Mouse (Mus musculus) CH12.LX (cell line): Measurements from ENCODE around the gene Wdr86. TPM values are rescaled to one million over a fixed set of nuclear protein-coding genes. Genes with fewer than 3 reads are reported as not detected.

Experiments
- DNase-seq: peaks from one replicate; pipeline ENCODE4 v3.0.0-alpha.2; 2013; ENCODE audit errors: extremely low read depth
- H3K27ac ChIP-seq: 2 replicates; pipeline ENCODE4 v1.5.1; 2012; ENCODE audit warnings: low read depth, mild to moderate bottlenecking, control low read depth, moderate library complexity; ENCODE audit not compliant: insufficient read depth
- H3K27me3 ChIP-seq: replicated peaks from 2 replicates; pipeline ENCODE3; 2012; ENCODE audit warnings: inconsistent platforms
- H3K36me3 ChIP-seq, 2 experiments: replicated peaks in 1 of 2; 2 replicates each; pipeline versions ENCODE3 to v1.6.1; 2012; ENCODE audit warnings: inconsistent platforms in 1 of 2, low read length in 1 of 2, mild to moderate bottlenecking in 1 of 2, mixed read lengths in 1 of 2, moderate library complexity in 1 of 2; ENCODE audit not compliant: control insufficient read depth in 1 of 2, insufficient read depth in 1 of 2
- H3K4me1 ChIP-seq, 2 experiments: 2 replicates each; pipeline ENCODE4 v1.6.1; 2012; ENCODE audit warnings: inconsistent platforms in 1 of 2, moderate library complexity in 1 of 2; ENCODE audit not compliant: insufficient read depth in 2 of 2, control insufficient read depth in 1 of 2
- H3K4me2 ChIP-seq: 2 replicates; pipeline ENCODE4 v1.6.1; 2012; ENCODE audit warnings: low read depth, mild to moderate bottlenecking, control low read depth; ENCODE audit not compliant: poor library complexity, insufficient read depth, severe bottlenecking
- H3K4me3 ChIP-seq, 3 experiments: fragments of 150-350 bp in 1 of 3; sonication (generic) in 1 of 3; replicated peaks in 1 of 3; 2 replicates each; pipeline versions ENCODE3 to v1.5.1; 2011 to 2012; ENCODE audit warnings: low read depth in 2 of 3, low read length in 2 of 3, mild to moderate bottlenecking in 2 of 3, moderate library complexity in 2 of 3, control low read depth in 1 of 3, improper control_type of control experiment in 1 of 3, inconsistent platforms in 1 of 3, mixed read lengths in 1 of 3; ENCODE audit not compliant: poor library complexity in 1 of 3
- H3K79me2 ChIP-seq: replicated peaks from 2 replicates; pipeline ENCODE4 v1.6.1; 2012; ENCODE audit warnings: mild to moderate bottlenecking, moderate library complexity; ENCODE audit not compliant: control insufficient read depth, poor library complexity, insufficient read depth, severe bottlenecking; ENCODE audit errors: extremely low read depth
- H3K9ac ChIP-seq: 2 replicates; pipeline ENCODE4 v1.6.1; 2012; ENCODE audit warnings: low read depth, mild to moderate bottlenecking, control low read depth, moderate library complexity; ENCODE audit not compliant: insufficient read depth
- H3K9me3 ChIP-seq: replicated peaks from 2 replicates; pipeline ENCODE3; 2012; ENCODE audit warnings: low read length, inconsistent platforms, mixed read lengths
- BHLHE40 ChIP-seq: IDR thresholded peaks from 2 replicates; pipeline ENCODE4 v1.6.1; 2011; ENCODE audit warnings: mild to moderate bottlenecking, low read depth, low read length, improper control_type of control experiment
- ETS1 ChIP-seq: conservative IDR thresholded peaks from 2 replicates; pipeline ENCODE4 v1.6.1; 2012; ENCODE audit warnings: low read depth, mild to moderate bottlenecking, inconsistent platforms, low read length, improper control_type of control experiment, moderate library complexity
- HCFC1 ChIP-seq: IDR thresholded peaks from 2 replicates; pipeline ENCODE4 v1.6.1; 2012; ENCODE audit warnings: low read depth, mild to moderate bottlenecking, inconsistent platforms, low read length, improper control_type of control experiment
- MAFK ChIP-seq: IDR thresholded peaks from 2 replicates; pipeline ENCODE4 v1.6.1; 2011; ENCODE audit warnings: low read length, improper control_type of control experiment; ENCODE audit not compliant: insufficient replicate concordance
- MAZ ChIP-seq: IDR thresholded peaks from 2 replicates; pipeline ENCODE4 v1.6.1; 2012; ENCODE audit warnings: low read depth, mild to moderate bottlenecking, inconsistent platforms, low read length, improper control_type of control experiment, moderate library complexity
- MEF2A ChIP-seq: IDR thresholded peaks from 2 replicates; pipeline ENCODE4 v1.6.1; 2014; ENCODE audit warnings: low read depth, mild to moderate bottlenecking, inconsistent platforms, low read length, improper control_type of control experiment, borderline replicate concordance
- NELFE ChIP-seq: IDR thresholded peaks from 2 replicates; pipeline ENCODE4 v1.6.1; 2011; ENCODE audit warnings: low read depth, low read length, improper control_type of control experiment
- PAX5 ChIP-seq: IDR thresholded peaks from 2 replicates; pipeline ENCODE4 v1.6.1; 2012; ENCODE audit warnings: low read length, inconsistent platforms, mixed read lengths
- POLR2A ChIP-seq: IDR thresholded peaks from 2 replicates; pipeline ENCODE4 v1.6.1; 2011; ENCODE audit warnings: low read depth, mild to moderate bottlenecking, improper control_type of control experiment, low read length
- RCOR1 ChIP-seq: conservative IDR thresholded peaks from 2 replicates; pipeline ENCODE4 v1.6.1; 2012; ENCODE audit warnings: low read depth, mild to moderate bottlenecking, inconsistent platforms, low read length, improper control_type of control experiment
- SIN3A ChIP-seq: IDR thresholded peaks from 2 replicates; pipeline ENCODE4 v1.6.1; 2012; ENCODE audit warnings: low read length, improper control_type of control experiment, inconsistent platforms
- SMC3 ChIP-seq: IDR thresholded peaks from 2 replicates; pipeline ENCODE4 v1.6.1; 2011; ENCODE audit warnings: low read depth, low read length, improper control_type of control experiment
- ZC3H11A ChIP-seq: IDR thresholded peaks from 2 replicates; pipeline ENCODE4 v1.6.1; 2012; ENCODE audit warnings: low read depth, mild to moderate bottlenecking, inconsistent platforms, low read length, improper control_type of control experiment
- ZMIZ1 ChIP-seq: IDR thresholded peaks from 2 replicates; pipeline ENCODE4 v1.6.1; 2012; ENCODE audit warnings: low read depth, mild to moderate bottlenecking, inconsistent platforms, low read length, improper control_type of control experiment
- ZNF384 ChIP-seq: IDR thresholded peaks from 2 replicates; pipeline ENCODE4 v1.6.1; 2012; ENCODE audit warnings: low read depth, low read length, improper control_type of control experiment, inconsistent platforms
- dilution Hi-C: fragments of 300-500 bp; cut with MboI; formaldehyde crosslinking; loops from 2 replicates; pipeline ENCODE4 v1.14.3; 2020; ENCODE audit warnings: low sequenced_read_pairs; ENCODE audit not compliant: extremely low pct_unique_long_range_greater_than_20kb, extremely low pct_ligation_motif_present
- in situ Hi-C: fragments of 300-500 bp; cut with MboI; formaldehyde crosslinking; loops from 3 replicates; pipeline ENCODE4 v1.14.3; 2019; ENCODE audit warnings: low sequenced_read_pairs, low pct_ligation_motif_present, low pct_unique_long_range_greater_than_20kb, mixed read lengths
- polyA plus RNA-seq: library from polyadenylated mRNA; unstranded; fragments of >175 nt; gene quantifications from 2 replicates; pipeline ENCODE4 v1.2.1, GENCODE M21; 2012; ENCODE audit warnings: low read depth; ENCODE audit not compliant: insufficient read length
- total RNA-seq, 2 experiments: library from RNA; depleted of rRNA; stranded (reverse); fragments of 300-350 nt in 1 of 2; fragments of >200 nt in 1 of 2; gene quantifications; 2 replicates each; pipeline ENCODE4 v1.2.3; 2012 to 2014

The Wdr86 gene
- total and polyA plus RNA-seq, 3 experiments, result 0.08 to 0.16 TPM; not detected in 1

DNA sequence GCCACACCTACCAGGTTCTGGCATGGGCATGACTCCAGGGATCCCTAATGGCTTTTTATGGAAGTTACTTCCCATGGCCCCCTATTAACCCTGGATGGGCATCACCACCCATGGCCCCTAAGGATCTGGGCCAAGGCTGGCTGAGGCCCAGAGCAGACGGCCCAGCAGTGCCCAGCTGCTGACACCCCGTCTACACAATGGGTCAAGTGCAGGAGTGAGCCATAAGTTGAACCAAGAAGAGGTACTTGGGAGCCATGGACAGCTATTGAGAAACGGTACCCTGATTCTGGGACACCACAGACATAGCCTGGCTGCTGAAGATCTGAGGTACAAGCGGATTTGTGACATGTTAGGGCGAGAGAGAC lies 6.3 kb downstream of the Wdr86 start:
- H3K9me3 ChIP-seq, result no peaks in the 10 kb centered on the region
- H3K4me1 ChIP-seq, result peaks cover 0 to 3% of the 10 kb centered on the region in 2 experiments; a peak in 2 of 4 replicates
- no peaks in the 10 kb centered on the region for H3K79me2 ChIP-seq
- H3K4me2 ChIP-seq, result no peak overlapping the region
- H3K27me3 ChIP-seq, result no peaks in the 10 kb centered on the region
- TF ChIP-seq BHLHE40 (no peak), MAFK (no peak), MEF2A (no peak), POLR2A (no peak), HCFC1 (no peak), RCOR1 (no peak), SMC3 (no peak), SIN3A (no peak), ZMIZ1 (no peak), ZNF384 (no peak), NELFE (no peak)
- dilution Hi-C loops, result no loop called here
- in situ Hi-C loops, result no loop called here
- no peak overlapping the region for H3K4me3 ChIP-seq
- no peak overlapping the region for H3K9ac ChIP-seq
- H3K36me3 ChIP-seq, result no peaks in the 10 kb centered on the region
- no peak overlapping the region for H3K27ac ChIP-seq
- no peak for DNase-seq

DNA sequence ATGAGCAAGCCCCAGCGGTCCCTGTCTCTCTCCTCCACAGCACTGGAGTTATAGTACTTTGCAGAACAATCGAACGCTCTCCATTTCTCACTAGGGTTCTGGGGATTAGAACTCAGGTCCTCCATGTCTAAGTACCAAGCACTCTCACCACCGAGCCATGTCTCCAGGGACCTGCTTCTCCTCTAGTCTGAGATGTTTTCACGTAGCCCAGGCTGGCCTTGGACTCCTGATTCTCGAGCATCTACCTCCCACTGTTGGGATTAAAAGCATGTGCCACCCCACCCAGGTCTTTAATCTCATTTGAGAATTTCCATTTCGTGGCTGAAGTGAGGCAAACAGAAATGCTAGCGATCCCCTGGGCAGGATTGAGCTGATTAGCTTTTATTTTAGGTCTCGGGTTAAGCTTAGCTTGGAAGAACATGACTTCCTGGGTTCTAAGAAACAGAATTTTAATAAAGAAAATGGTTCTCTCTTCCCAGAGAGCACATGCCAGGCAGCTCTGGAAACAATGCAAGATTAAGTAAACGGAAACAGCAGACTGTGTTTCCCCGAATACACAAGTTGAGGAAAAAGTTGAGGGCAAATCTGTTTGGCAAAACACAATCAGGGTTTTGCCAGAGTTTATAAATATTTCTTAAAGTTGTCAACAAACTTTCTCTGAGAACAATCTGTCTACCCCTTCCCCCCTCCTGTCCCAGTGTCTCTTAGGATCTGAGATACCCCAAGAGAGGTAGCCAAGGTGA lies 6.8 kb downstream of the Wdr86 start:
- Histone ChIP-seq H3K9ac (no peak overlapping the region), H3K4me1 (peaks cover 0 to 3% of the 10 kb centered on the region in 2 experiments; a peak in 2 of 4 replicates), H3K4me3 (no peak overlapping the region), H3K27me3 (no peaks in the 10 kb centered on the region), H3K36me3 (no peaks in the 10 kb centered on the region), H3K27ac (no peak overlapping the region), H3K79me2 (no peaks in the 10 kb centered on the region), H3K4me2 (no peak overlapping the region), H3K9me3 (no peaks in the 10 kb centered on the region)
- no peak for DNase-seq
- in situ Hi-C loops (no loop called here), dilution Hi-C loops (no loop called here)
- TF ChIP-seq PAX5 (no peak), POLR2A (no peak), ZC3H11A (no peak), ZNF384 (no peak), ETS1 (no peak), MAZ (no peak), MEF2A (no peak)
